Mouse (Mus musculus) MEL (cell line): ENCODE data around the gene Top3b.

Source experiments
- BHLHE40 ChIP-seq: IDR thresholded peaks from 2 replicates; pipeline ENCODE4 v1.6.1; 2012; ENCODE audit warnings: low read depth, mild to moderate bottlenecking, inconsistent platforms, low read length, improper control_type of control experiment, borderline replicate concordance
- CHD2 ChIP-seq: IDR thresholded peaks from 2 replicates; pipeline ENCODE4 v1.6.1; 2011; ENCODE audit warnings: low read length, improper control_type of control experiment
- CTCF ChIP-seq, 3 experiments: IDR thresholded peaks in 2 of 3; conservative IDR thresholded peaks in 1 of 3; 2 replicates each; pipeline ENCODE4 v1.5.1; 2011 to 2012; ENCODE audit warnings: low read length in 3 of 3, low read depth in 2 of 3, mild to moderate bottlenecking in 2 of 3, improper control_type of control experiment in 1 of 3, inconsistent platforms in 1 of 3, mixed read lengths in 1 of 3, moderate library complexity in 1 of 3; ENCODE audit not compliant: control insufficient read depth in 1 of 3, insufficient read depth in 1 of 3, poor library complexity in 1 of 3, severe bottlenecking in 1 of 3
- GATA1 ChIP-seq: IDR thresholded peaks from 2 replicates; pipeline ENCODE4 v1.6.1; 2011; ENCODE audit warnings: low read depth, low read length, improper control_type of control experiment
- MEF2A ChIP-seq: IDR thresholded peaks from 2 replicates; pipeline ENCODE4 v1.6.1; 2014; ENCODE audit warnings: low read depth, mild to moderate bottlenecking, inconsistent platforms, low read length, improper control_type of control experiment; ENCODE audit not compliant: poor library complexity, insufficient replicate concordance, severe bottlenecking; ENCODE audit errors: extremely low read depth
- MYB ChIP-seq: IDR thresholded peaks from 2 replicates; pipeline ENCODE4 v1.6.1; 2011; ENCODE audit warnings: mild to moderate bottlenecking, low read depth, low read length, improper control_type of control experiment
- MYC ChIP-seq: IDR thresholded peaks from 2 replicates; pipeline ENCODE4 v1.6.1; 2011; ENCODE audit warnings: low read depth, mild to moderate bottlenecking, low read length, improper control_type of control experiment, moderate library complexity
- POLR2A ChIP-seq, 2 experiments: IDR thresholded peaks; 2 replicates each; pipeline ENCODE4 v1.6.1; 2011 to 2012; ENCODE audit warnings: low read length in 2 of 2, mild to moderate bottlenecking in 2 of 2, control low read depth in 1 of 2, improper control_type of control experiment in 1 of 2, low read depth in 1 of 2, moderate library complexity in 1 of 2; ENCODE audit not compliant: control insufficient read depth in 1 of 2, insufficient read depth in 1 of 2, poor library complexity in 1 of 2
- SIN3A ChIP-seq: IDR thresholded peaks from 2 replicates; pipeline ENCODE4 v1.6.1; 2012; ENCODE audit warnings: low read length, improper control_type of control experiment, inconsistent platforms
- TAL1 ChIP-seq: IDR thresholded peaks from 2 replicates; pipeline ENCODE4 v1.6.1; 2012; ENCODE audit warnings: mild to moderate bottlenecking, inconsistent platforms, low read length, moderate library complexity, mixed read lengths
- USF2 ChIP-seq, 2 experiments: IDR thresholded peaks; 2 replicates each; pipeline ENCODE4 v1.6.1; 2011 to 2012; ENCODE audit warnings: improper control_type of control experiment in 2 of 2, low read length in 2 of 2, borderline replicate concordance in 1 of 2, inconsistent platforms in 1 of 2, low read depth in 1 of 2, mild to moderate bottlenecking in 1 of 2; ENCODE audit not compliant: insufficient read depth in 1 of 2

DNA sequence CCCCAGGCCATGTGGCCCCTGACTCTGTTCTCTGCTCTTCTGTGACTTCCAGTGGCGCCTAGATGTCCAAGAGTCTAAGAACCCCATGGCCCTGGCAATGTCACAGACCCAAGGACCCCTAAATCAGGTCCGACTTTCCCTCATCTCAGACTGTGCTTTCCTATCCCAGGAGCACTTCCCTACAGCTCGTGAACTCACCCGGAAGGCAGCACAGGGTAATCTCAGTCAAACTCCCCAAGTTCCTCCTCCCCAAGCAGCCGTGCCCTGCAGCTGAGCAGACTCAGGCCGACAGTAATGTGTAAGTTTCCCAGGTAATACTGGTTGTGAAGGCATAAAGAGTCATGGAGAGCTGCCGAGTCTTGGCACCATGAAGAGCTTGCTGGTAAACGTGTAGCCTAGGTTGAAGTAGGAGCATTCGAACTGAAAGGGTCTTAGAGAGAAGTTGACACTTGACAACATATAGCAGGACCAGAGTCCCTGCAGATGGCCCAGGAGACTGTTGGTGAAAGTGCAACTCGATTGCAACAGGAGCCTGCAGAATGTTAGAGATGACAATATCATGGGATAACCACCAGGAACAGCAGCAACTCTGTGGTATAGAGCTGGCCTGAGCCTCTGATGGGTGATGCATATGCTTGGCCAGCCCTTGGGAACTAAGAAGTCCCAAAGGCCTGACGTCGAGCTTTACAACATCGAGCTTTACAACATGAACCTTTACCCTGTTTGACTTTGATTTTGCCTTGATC lies 13.6 kb upstream of the Top3b start:
- TF ChIP-seq TAL1, result no peak
- no peak for TF ChIP-seq CTCF (IDR thresholded peaks at IDR 0.05 in 2 of 3, conservative IDR thresholded peaks at IDR 0.05 in 1 of 3; ENCODE audit: control insufficient read depth in 1 of 3, insufficient read depth in 1 of 3, low read depth in 2 of 3, low read length in 3 of 3, poor library complexity in 1 of 3, severe bottlenecking in 1 of 3)
- no peak for TF ChIP-seq CHD2
- no peak for TF ChIP-seq USF2 (IDR thresholded peaks at IDR 0.05; ENCODE audit: borderline replicate concordance in 1 of 2, insufficient read depth in 1 of 2, low read depth in 1 of 2, low read length in 2 of 2)
- TF ChIP-seq SIN3A, result no peak
- TF ChIP-seq MYB, result no peak
- no peak for TF ChIP-seq MYC
- no peak for TF ChIP-seq MEF2A
- no peak for TF ChIP-seq POLR2A (IDR thresholded peaks at IDR 0.05; ENCODE audit: control insufficient read depth in 1 of 2, insufficient read depth in 1 of 2, low read depth in 1 of 2, low read length in 2 of 2, poor library complexity in 1 of 2)
- TF ChIP-seq BHLHE40, result no peak
- TF ChIP-seq GATA1, result no peak
